Mouse (Mus musculus) limb, embryonic 13.5 days (tissue): Measurements from ENCODE around the gene Xiap. TPM values are rescaled to one million over a fixed set of nuclear protein-coding genes. Genes with fewer than 3 reads are reported as not detected.
"Not testable (repeated sequence)": the region's sequence is repeated elsewhere in the genome, so short reads cannot be mapped to it uniquely, and the experiment has no call there.

Experiments used
- ATAC-seq: fragments of 200-750 bp; cut with Nextera tagmentation; 2 replicates; pipeline ENCODE4 v1.8.0; 2017; ENCODE audit warnings: low read depth, moderate number of reproducible peaks, moderate TSS enrichment; ENCODE audit not compliant: low FRiP score
- H3K27ac ChIP-seq: fragments of 300-500 bp; sonication (generic); 2 replicates; pipeline ENCODE4 v1.5.1; 2015; ENCODE audit warnings: inconsistent platforms, mild to moderate bottlenecking, moderate library complexity
- H3K27me3 ChIP-seq: fragments of 300-500 bp; sonication (generic); 2 replicates; pipeline ENCODE4 v1.6.1; 2015; ENCODE audit warnings: mild to moderate bottlenecking, inconsistent platforms
- H3K36me3 ChIP-seq: fragments of 300-500 bp; sonication (generic); 2 replicates; pipeline ENCODE4 v1.6.1; 2015; ENCODE audit warnings: inconsistent platforms, mild to moderate bottlenecking, moderate library complexity
- H3K4me1 ChIP-seq: fragments of 300-500 bp; sonication (generic); 2 replicates; pipeline ENCODE4 v1.6.1; 2015; ENCODE audit warnings: inconsistent platforms
- H3K4me2 ChIP-seq: fragments of 300-500 bp; sonication (generic); replicated peaks from 2 replicates; pipeline ENCODE4 v1.6.1; 2015; ENCODE audit warnings: inconsistent platforms, mild to moderate bottlenecking, moderate library complexity
- H3K4me3 ChIP-seq: fragments of 300-500 bp; sonication (generic); 2 replicates; pipeline ENCODE4 v1.5.1; 2015; ENCODE audit warnings: moderate library complexity, mild to moderate bottlenecking, inconsistent platforms
- H3K9ac ChIP-seq: fragments of 300-500 bp; sonication (generic); 2 replicates; pipeline ENCODE4 v1.6.1; 2015; ENCODE audit warnings: mild to moderate bottlenecking, inconsistent platforms
- H3K9me3 ChIP-seq: fragments of 300-500 bp; sonication (generic); 2 replicates; pipeline ENCODE4 v1.6.1; 2016; ENCODE audit warnings: inconsistent platforms
- WGBS: fragments of 180-500 bp; shearing (Covaris S2); methylation state at CpG from one replicate; pipeline ENCODE4 v1.1.7; 2015; 5-methylcytosine and 5-hydroxymethylcytosine counted together
- polyA plus RNA-seq: library from polyadenylated mRNA; unstranded; fragments of >200 nt; fragmentation: Nextera tagmentation; extraction: Ambion mirVana; gene quantifications from 2 replicates; pipeline ENCODE4 v1.2.1, GENCODE M21; 2015

The Xiap gene
- polyA plus RNA-seq: 12.8 and 15.0 TPM in 2 replicates

DNA sequence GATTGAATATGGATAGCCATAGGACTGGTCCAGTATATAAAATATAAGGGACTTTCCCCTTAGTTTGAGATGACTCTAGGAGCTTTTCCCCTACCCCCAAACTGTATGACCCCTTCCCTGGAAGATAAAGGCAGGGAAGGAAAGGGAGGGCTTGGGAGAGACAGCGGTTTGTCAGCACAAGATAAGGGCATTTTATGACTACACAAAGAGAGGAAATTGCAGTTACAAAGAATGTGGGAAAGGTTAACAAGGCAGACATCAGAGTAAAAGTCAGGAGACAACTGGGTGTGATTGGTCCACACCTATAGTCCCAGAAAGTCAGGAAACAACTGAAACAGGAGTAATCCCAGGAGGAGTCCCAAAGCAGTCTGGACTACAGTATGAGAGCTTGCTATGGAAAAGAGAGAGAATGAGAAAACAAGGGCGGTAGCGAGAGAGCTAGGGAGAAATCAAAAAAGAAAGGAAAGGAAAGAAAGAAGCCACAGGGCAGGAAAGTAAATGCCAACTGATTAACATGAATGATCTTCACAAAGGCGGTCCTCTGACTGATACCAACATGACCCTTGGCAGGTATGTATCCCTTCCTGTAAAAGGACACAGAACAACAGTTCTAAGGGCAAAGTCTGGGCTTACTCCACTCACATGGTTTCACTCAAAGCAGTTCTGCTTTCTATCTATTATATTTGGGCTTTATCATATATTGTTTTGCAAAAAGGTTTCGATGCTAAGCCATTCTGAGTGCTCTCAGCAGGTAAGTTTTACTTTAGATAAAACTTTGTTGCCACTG is at the start of gene Xiap:
TSS of gene Xiap (plus strand) at position 398 of the 787 bp plus-strand sequence.
- H3K9ac ChIP-seq: no peak within 1 kb of the TSS
- no peaks in the 10 kb centered on the region for H3K36me3 ChIP-seq
- 65% methylated on average over 5 of the region's 5 CpGs for WGBS
- H3K4me1 ChIP-seq: no peaks in the 10 kb centered on the region
- H3K27me3 ChIP-seq: no peaks in the 10 kb centered on the region
- no peak within 1 kb of the TSS for H3K4me2 ChIP-seq
- no peak within 1 kb of the TSS for H3K4me3 ChIP-seq
- H3K27ac ChIP-seq: no peak within 1 kb of the TSS
- no peak for ATAC-seq
- no peaks in the 10 kb centered on the region for H3K9me3 ChIP-seq

- no peaks in the 10 kb centered on the region for H3K36me3 ChIP-seq
- WGBS: 93% methylated on average over 2 of the region's 2 CpGs
- H3K4me3 ChIP-seq: no peak overlapping the region
- no peak overlapping the region for H3K4me2 ChIP-seq
- H3K9me3 ChIP-seq: no peaks in the 10 kb centered on the region
- H3K4me1 ChIP-seq: no peaks in the 10 kb centered on the region
- H3K27me3 ChIP-seq: no peaks in the 10 kb centered on the region
- ATAC-seq: no peak
- H3K27ac ChIP-seq: no peak overlapping the region
- no peak overlapping the region for H3K9ac ChIP-seq
Observed at GRCm38 (mm10) chrX:42012677-42013208, 46.7 kb upstream of the Xiap start.

GRCm38 (mm10) chrX:42013776-42014175 is 45.7 kb upstream of the Xiap start:
- H3K27ac ChIP-seq: no peak overlapping the region
- no peaks in the 10 kb centered on the region for H3K9me3 ChIP-seq
- no peak overlapping the region for H3K4me2 ChIP-seq
- H3K9ac ChIP-seq: no peak overlapping the region
- WGBS: 80% methylated on average over 3 of the region's 3 CpGs
- H3K36me3 ChIP-seq: no peaks in the 10 kb centered on the region
- no peaks in the 10 kb centered on the region for H3K27me3 ChIP-seq
- no peak for ATAC-seq
- no peaks in the 10 kb centered on the region for H3K4me1 ChIP-seq
- H3K4me3 ChIP-seq: no peak overlapping the region

- no peaks in the 10 kb centered on the region for H3K27me3 ChIP-seq
- no peaks in the 10 kb centered on the region for H3K4me1 ChIP-seq
- H3K9ac ChIP-seq: no peak overlapping the region
- WGBS: 95% methylated on average over 3 of the region's 3 CpGs
- no peak overlapping the region for H3K4me2 ChIP-seq
- no peak overlapping the region for H3K27ac ChIP-seq
- no peak overlapping the region for H3K4me3 ChIP-seq
- no peak for ATAC-seq
- H3K36me3 ChIP-seq: no peaks in the 10 kb centered on the region
- H3K9me3 ChIP-seq: no peaks in the 10 kb centered on the region
Observed at GRCm38 (mm10) chrX:42014502-42014901, 45.0 kb upstream of the Xiap start.

DNA sequence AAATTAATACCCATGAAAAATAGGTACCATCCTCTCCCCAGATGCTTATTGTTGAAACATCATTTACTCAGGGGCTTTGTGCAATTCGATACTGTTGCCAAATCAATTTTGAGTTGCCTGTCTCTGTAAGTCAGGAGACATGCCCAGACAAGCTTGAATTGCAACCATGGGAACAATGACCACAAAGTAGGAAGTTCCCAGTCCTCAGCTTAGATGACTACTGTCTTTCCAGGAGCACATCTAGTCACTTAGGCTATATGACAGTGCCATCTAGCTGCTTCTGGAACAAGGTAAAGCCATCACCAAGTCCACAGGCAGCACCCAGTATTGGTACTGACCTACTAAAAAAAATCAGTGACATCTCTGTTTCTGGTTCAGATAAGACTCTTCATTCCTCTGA is 41.4 kb upstream of the Xiap start:
- no peaks in the 10 kb centered on the region for H3K27me3 ChIP-seq
- ATAC-seq: no peak
- no peaks in the 10 kb centered on the region for H3K4me1 ChIP-seq
- H3K9me3 ChIP-seq: no peaks in the 10 kb centered on the region
- H3K4me2 ChIP-seq: no peak overlapping the region
- no peak overlapping the region for H3K4me3 ChIP-seq
- no peaks in the 10 kb centered on the region for H3K36me3 ChIP-seq
- no peak overlapping the region for H3K27ac ChIP-seq
- 60% methylated on average over 1 of the region's 1 CpGs for WGBS
- H3K9ac ChIP-seq: no peak overlapping the region

DNA sequence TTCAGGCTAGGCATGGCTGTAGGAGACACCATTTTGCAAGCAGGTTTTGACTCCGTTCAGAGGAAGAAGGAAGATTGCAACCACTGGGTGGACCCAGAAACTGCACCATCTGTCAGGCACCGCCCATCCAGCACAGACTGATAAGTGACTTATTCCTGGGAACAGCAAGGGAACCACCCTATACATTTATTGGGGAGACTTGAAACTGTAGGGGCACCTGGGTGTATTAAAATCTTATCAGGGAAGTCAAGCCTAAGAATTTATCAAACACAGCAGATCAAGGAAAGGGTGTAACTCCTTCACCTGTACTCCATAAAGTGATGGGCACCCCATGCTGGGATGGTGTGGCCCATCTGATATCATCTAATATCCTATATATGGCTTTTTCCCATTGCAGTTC is 40.0 kb upstream of the Xiap start:
- 76% methylated on average over 2 of the region's 2 CpGs for WGBS
- H3K4me1 ChIP-seq: no peaks in the 10 kb centered on the region
- no peaks in the 10 kb centered on the region for H3K36me3 ChIP-seq
- no peak overlapping the region for H3K27ac ChIP-seq
- no peak overlapping the region for H3K4me2 ChIP-seq
- no peak overlapping the region for H3K4me3 ChIP-seq
- H3K27me3 ChIP-seq: no peaks in the 10 kb centered on the region
- no peaks in the 10 kb centered on the region for H3K9me3 ChIP-seq
- H3K9ac ChIP-seq: no peak overlapping the region
- ATAC-seq: no peak

GRCm38 (mm10) chrX:42025802-42026440 is 33.6 kb upstream of the Xiap start:
- not testable (repeated sequence) for H3K9me3 ChIP-seq, H3K27me3 ChIP-seq, H3K4me3 ChIP-seq, ATAC-seq, H3K36me3 ChIP-seq, H3K27ac ChIP-seq, H3K4me2 ChIP-seq, H3K4me1 ChIP-seq, H3K9ac ChIP-seq
- WGBS: 60% methylated on average over 2 of the region's 3 CpGs

DNA sequence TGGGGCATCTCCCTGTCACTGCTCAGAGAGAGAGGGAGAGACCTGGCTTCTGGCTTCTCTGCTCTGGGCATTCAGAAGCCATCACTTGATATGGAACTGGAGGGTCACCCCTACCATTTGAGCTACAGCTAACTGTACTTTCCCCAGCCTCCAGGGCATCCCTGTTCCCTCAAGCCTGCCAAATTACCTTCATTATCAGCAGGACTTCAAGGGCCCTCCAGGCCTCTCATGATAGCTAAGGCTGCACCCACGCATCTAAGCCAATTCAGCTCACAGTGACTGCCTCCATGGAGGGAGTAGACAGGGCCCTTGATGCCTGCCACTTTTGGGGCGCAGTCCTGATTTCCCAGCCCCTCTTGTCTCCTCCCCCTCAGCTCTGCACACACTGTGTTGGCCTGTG is 32.5 kb upstream of the Xiap start:
- H3K9me3 ChIP-seq, H3K4me2 ChIP-seq, H3K27me3 ChIP-seq, H3K9ac ChIP-seq, H3K36me3 ChIP-seq, ATAC-seq, H3K27ac ChIP-seq, H3K4me1 ChIP-seq, H3K4me3 ChIP-seq: not testable (repeated sequence)
- WGBS: 71% methylated on average over 2 of the region's 2 CpGs

DNA sequence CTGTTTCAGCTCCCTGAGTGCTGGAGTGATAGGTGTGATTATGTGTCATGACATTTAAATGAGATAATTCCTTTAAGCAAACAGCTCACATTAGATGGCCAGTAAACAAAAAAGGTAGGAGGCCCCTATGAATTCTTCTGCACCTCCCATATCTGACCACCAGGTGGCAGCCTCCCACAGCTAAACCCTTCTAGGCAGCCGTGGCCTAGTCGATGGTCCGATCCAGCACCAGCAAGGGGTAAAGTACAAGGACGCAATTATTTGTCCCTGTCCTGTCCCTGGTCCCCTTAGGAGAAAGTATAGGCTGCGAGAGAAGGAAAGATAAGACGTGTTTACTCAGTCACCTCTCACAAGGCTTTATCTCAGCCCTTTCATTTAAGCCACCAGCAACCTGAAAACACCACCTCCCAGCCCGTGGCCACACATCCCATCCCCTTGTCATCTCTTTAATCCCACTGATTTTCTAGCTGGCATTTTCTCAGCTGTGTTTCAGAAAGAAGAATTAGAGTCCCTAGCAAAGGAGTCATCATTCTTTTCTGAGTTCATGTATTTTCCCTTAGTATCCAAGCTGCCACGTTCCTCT is 26.3 kb upstream of the Xiap start:
- Histone ChIP-seq H3K9ac (no peak overlapping the region), H3K4me1 (no peaks in the 10 kb centered on the region), H3K4me2 (peak overlapping the region; percentile 25; the same call in 1 of the 2 replicates), H3K27ac (peak overlapping the region; percentile 55; the same call in 1 of the 2 replicates), H3K36me3 (no peaks in the 10 kb centered on the region), H3K4me3 (no peak overlapping the region), H3K27me3 (no peaks in the 10 kb centered on the region), H3K9me3 (no peaks in the 10 kb centered on the region)
- 40% methylated on average over 8 of the region's 8 CpGs for WGBS
- no peak for ATAC-seq

GRCm38 (mm10) chrX:42033911-42034310 is 25.6 kb upstream of the Xiap start:
- Histone ChIP-seq H3K27ac (0 out of 2 replicates have a peak overlapping the region, but pooled peaks have one; percentile 58), H3K4me2 (no peak overlapping the region), H3K9ac (no peak overlapping the region), H3K36me3 (no peaks in the 10 kb centered on the region), H3K4me3 (no peak overlapping the region), H3K4me1 (no peaks in the 10 kb centered on the region), H3K9me3 (no peaks in the 10 kb centered on the region), H3K27me3 (no peaks in the 10 kb centered on the region)
- no peak for ATAC-seq
- whole genome bisulfite sequencing: 65% methylated on average over 7 of the region's 7 CpGs

DNA sequence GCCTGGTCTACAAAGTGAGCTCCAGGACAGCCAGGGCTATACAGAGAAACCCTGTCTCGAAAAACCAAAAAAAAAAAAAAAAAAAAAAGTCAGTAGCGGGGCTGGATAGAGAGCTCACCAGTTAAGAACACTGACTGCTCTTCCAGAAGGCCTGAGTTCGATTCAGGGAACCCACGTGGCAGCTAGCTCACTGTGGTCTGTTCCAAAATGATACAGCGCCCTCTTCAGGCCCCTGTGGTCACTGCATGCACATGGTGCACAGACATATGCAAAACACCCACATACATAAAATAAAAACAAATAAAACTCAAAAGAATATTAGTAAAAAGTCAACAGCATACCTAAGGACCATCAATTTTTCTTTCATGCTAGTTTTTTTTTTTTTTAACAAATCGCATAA is 20.0 kb upstream of the Xiap start:
- H3K27ac ChIP-seq: no peak overlapping the region
- no peaks in the 10 kb centered on the region for H3K36me3 ChIP-seq
- H3K4me2 ChIP-seq: no peak overlapping the region
- WGBS: 79% methylated on average over 5 of the region's 6 CpGs
- no peaks in the 10 kb centered on the region for H3K27me3 ChIP-seq
- no peaks in the 10 kb centered on the region for H3K4me1 ChIP-seq
- no peak for ATAC-seq
- no peaks in the 10 kb centered on the region for H3K9me3 ChIP-seq
- no peak overlapping the region for H3K9ac ChIP-seq
- no peak overlapping the region for H3K4me3 ChIP-seq

- no peaks in the 10 kb centered on the region for H3K9me3 ChIP-seq
- H3K4me2 ChIP-seq: no peak overlapping the region
- no peaks in the 10 kb centered on the region for H3K4me1 ChIP-seq
- no peak overlapping the region for H3K9ac ChIP-seq
- no peaks in the 10 kb centered on the region for H3K27me3 ChIP-seq
- H3K4me3 ChIP-seq: no peak overlapping the region
- WGBS: 83% methylated on average over 7 of the region's 7 CpGs
- no peaks in the 10 kb centered on the region for H3K36me3 ChIP-seq
- H3K27ac ChIP-seq: no peak overlapping the region
- no peak for ATAC-seq
Observed at GRCm38 (mm10) chrX:42044935-42045334, 14.5 kb upstream of the Xiap start.
